Mouse (Mus musculus) neural tube, embryonic 12.5 days (tissue): ENCODE data around the gene Gimap7. TPM values are rescaled to one million over a fixed set of nuclear protein-coding genes. Genes with fewer than 3 reads are reported as not detected.

Experiments used
- ATAC-seq: fragments of 200-750 bp; cut with Nextera tagmentation; 2 replicates; pipeline ENCODE4 v1.8.0; 2017; ENCODE audit warnings: low read depth, mild to moderate bottlenecking, moderate TSS enrichment, moderate library complexity; ENCODE audit not compliant: low FRiP score
- H3K27ac ChIP-seq: fragments of 300-500 bp; sonication (generic); 2 replicates; pipeline ENCODE4 v1.5.1; 2016
- H3K27me3 ChIP-seq: fragments of 300-500 bp; sonication (generic); replicated peaks from 2 replicates; pipeline ENCODE4 v1.6.1; 2016; ENCODE audit warnings: mild to moderate bottlenecking
- H3K36me3 ChIP-seq: fragments of 300-500 bp; sonication (generic); 2 replicates; pipeline ENCODE4 v1.6.1; 2016; ENCODE audit warnings: mild to moderate bottlenecking
- H3K4me1 ChIP-seq: fragments of 300-500 bp; sonication (generic); 2 replicates; pipeline ENCODE4 v1.6.1; 2016
- H3K4me2 ChIP-seq: fragments of 300-500 bp; sonication (generic); replicated peaks from 2 replicates; pipeline ENCODE4 v1.6.1; 2016; ENCODE audit warnings: mild to moderate bottlenecking
- H3K4me3 ChIP-seq: fragments of 300-500 bp; sonication (generic); 2 replicates; pipeline ENCODE4 v1.5.1; 2016
- H3K9ac ChIP-seq: fragments of 300-500 bp; sonication (generic); 2 replicates; pipeline ENCODE4 v1.6.1; 2016; ENCODE audit warnings: mild to moderate bottlenecking
- H3K9me3 ChIP-seq: fragments of 300-500 bp; sonication (generic); 2 replicates; pipeline ENCODE4 v1.6.1; 2016; ENCODE audit warnings: mild to moderate bottlenecking
- WGBS: fragments of 180-500 bp; shearing (Covaris S2); methylation state at CpG from one replicate; pipeline ENCODE4 v1.1.7; 2016; 5-methylcytosine and 5-hydroxymethylcytosine counted together
- polyA plus RNA-seq: library from polyadenylated mRNA; unstranded; fragments of >200 nt; fragmentation: Nextera tagmentation; extraction: Ambion mirVana; gene quantifications from 2 replicates; pipeline ENCODE4 v1.2.1, GENCODE M21; 2016

The Gimap7 gene
- polyA plus RNA-seq, 1 experiment from 2014 or later = not detected

GRCm38 (mm10) chr6:48733660-48734059 lies 15.2 kb downstream of the Gimap7 start:
- Histone ChIP-seq H3K4me2 (no peak overlapping the region), H3K9me3 (no peaks in the 10 kb centered on the region), H3K4me1 (no peaks in the 10 kb centered on the region), H3K27me3 (no peaks in the 10 kb centered on the region), H3K27ac (no peak overlapping the region), H3K9ac (no peak overlapping the region), H3K4me3 (no peak overlapping the region), H3K36me3 (no peaks in the 10 kb centered on the region)
- no peak for ATAC-seq
- WGBS = 85% methylated on average over 1 of the region's 1 CpGs

- ATAC-seq = no peak
- H3K4me1 ChIP-seq = 0 out of 2 replicates have a peak, but pooled peaks cover 4% of the 10 kb centered on the region
- 78% methylated on average over 2 of the region's 2 CpGs for WGBS
- no peak overlapping the region for H3K27ac ChIP-seq
- no peak overlapping the region for H3K4me3 ChIP-seq
- H3K9ac ChIP-seq = no peak overlapping the region
- H3K9me3 ChIP-seq = no peaks in the 10 kb centered on the region
- no peaks in the 10 kb centered on the region for H3K36me3 ChIP-seq
- H3K27me3 ChIP-seq = peaks cover 13% of the 10 kb centered on the region
- no peak overlapping the region for H3K4me2 ChIP-seq
Observed at GRCm38 (mm10) chr6:48737053-48737452, 18.6 kb downstream of the Gimap7 start.

DNA sequence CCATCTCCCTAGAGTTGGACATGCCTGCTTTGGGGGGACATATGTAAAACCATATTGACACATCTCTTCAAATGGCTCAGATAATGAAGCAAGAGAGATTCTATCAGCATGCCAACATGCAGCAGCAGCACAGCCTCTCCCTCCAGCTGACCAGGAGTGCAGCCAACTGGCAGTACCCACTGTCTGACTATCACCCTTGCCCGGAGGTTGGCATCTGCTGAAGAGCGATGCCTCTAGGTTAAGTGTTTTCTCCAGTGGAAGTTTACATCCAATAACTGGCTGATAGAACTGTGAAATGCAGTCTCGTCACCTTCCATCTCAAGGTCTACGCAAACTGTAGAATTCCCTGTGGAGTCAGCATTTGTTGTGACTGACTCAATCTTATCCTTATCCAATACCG lies 19.3 kb downstream of the Gimap7 start:
- 91% methylated on average over 5 of the region's 5 CpGs for WGBS

GRCm38 (mm10) chr6:48738961-48739779 lies 20.7 kb downstream of the Gimap7 start, which contains the start of gene Gimap1:
Gene Gimap1, plus strand, starts transcription at chr6:48739054.
- H3K36me3 ChIP-seq = no peaks in the 10 kb centered on the region
- no peaks in the 10 kb centered on the region for H3K9me3 ChIP-seq
- peaks cover 30% of the 10 kb centered on the region for H3K27me3 ChIP-seq
- no peak within 1 kb of the TSS for H3K9ac ChIP-seq
- WGBS = 80% methylated on average over 15 of the region's 15 CpGs
- no peak within 1 kb of the TSS for H3K4me3 ChIP-seq
- no peak for ATAC-seq
- H3K4me2 ChIP-seq = no peak within 1 kb of the TSS
- H3K27ac ChIP-seq = no peak within 1 kb of the TSS
- peaks cover 14% of the 10 kb centered on the region for H3K4me1 ChIP-seq

More for the DNA sequence above, 19.3 kb downstream of the Gimap7 start:
- Histone ChIP-seq H3K9me3 (no peaks in the 10 kb centered on the region), H3K4me2 (no peak overlapping the region), H3K9ac (no peak overlapping the region), H3K27me3 (peaks cover 20% of the 10 kb centered on the region), H3K4me3 (no peak overlapping the region), H3K27ac (no peak overlapping the region), H3K36me3 (no peaks in the 10 kb centered on the region), H3K4me1 (peaks cover 10% of the 10 kb centered on the region)
- no peak for ATAC-seq

GRCm38 (mm10) chr6:48739780-48740055 lies 21.3 kb downstream of the Gimap7 start:
- Histone ChIP-seq H3K4me2 (no peak overlapping the region), H3K27me3 (peaks cover 30% of the 10 kb centered on the region), H3K4me3 (no peak overlapping the region), H3K9me3 (no peaks in the 10 kb centered on the region), H3K36me3 (no peaks in the 10 kb centered on the region), H3K27ac (no peak overlapping the region), H3K4me1 (peaks cover 14% of the 10 kb centered on the region), H3K9ac (no peak overlapping the region)
- ATAC-seq = no peak
- WGBS = 87% methylated on average over 3 of the region's 3 CpGs

DNA sequence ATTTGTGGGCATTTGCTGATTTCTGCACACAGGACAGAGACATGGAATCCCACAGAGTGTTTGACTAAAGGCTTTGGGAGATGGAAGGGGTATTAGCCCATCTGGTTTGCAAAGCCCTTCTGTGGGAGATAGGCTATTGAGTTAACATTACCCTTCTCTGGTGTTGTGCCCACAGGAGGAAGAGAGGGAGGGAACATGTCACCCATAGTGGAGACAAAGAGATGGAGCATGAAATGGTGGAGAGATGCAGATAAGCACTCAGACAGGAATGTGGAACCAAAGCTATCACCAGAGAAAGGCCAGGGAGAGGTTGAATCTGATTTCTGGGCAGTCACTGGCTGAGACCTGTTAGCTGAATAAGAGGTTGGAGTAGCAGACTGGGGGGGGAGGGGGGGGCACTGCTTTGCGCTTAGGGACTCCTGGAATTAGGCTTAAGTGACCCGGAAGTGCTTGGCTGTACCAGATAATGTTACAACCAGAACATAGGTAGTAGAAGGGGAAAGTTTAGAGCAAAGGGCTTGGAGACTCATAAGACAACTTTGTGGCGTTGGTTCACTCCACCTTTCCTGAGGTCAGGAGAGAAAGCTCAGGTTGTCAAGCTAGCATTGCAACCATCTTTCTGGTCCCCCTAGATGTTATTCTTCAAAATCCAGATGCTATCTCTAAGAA lies 22.2 kb downstream of the Gimap7 start:
- H3K27me3 ChIP-seq = peaks cover 30% of the 10 kb centered on the region
- H3K4me1 ChIP-seq = peaks cover 14% of the 10 kb centered on the region
- WGBS = 87% methylated on average over 3 of the region's 3 CpGs
- H3K9ac ChIP-seq = no peak overlapping the region
- no peaks in the 10 kb centered on the region for H3K9me3 ChIP-seq
- no peak overlapping the region for H3K4me2 ChIP-seq
- no peak overlapping the region for H3K27ac ChIP-seq
- H3K4me3 ChIP-seq = no peak overlapping the region
- no peaks in the 10 kb centered on the region for H3K36me3 ChIP-seq
- ATAC-seq = no peak

DNA sequence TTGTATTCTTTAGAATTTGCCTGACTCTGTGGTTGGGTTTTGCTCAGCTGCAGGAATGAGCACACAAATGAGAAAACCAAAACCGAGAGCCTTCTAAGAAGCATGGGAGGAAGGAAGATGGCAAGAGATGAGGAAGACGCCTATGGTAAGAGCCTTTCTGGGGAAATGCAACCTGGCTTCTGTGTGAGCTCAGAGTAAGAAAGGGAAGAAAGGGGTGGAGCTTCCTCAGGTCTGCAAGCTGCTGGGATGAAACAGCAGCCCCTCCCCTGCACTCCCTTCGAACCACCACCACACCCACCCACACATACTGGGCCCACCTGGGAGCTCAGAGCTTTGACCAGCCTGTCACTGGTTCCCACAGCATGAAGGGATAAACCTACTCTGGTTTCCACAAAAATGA lies 22.9 kb downstream of the Gimap7 start:
- no peak overlapping the region for H3K4me3 ChIP-seq
- WGBS = 36% methylated on average over 3 of the region's 3 CpGs
- H3K4me2 ChIP-seq = no peak overlapping the region
- no peak overlapping the region for H3K9ac ChIP-seq
- H3K9me3 ChIP-seq = no peaks in the 10 kb centered on the region
- peaks cover 14% of the 10 kb centered on the region for H3K4me1 ChIP-seq
- ATAC-seq = no peak
- no peak overlapping the region for H3K27ac ChIP-seq
- H3K36me3 ChIP-seq = no peaks in the 10 kb centered on the region
- H3K27me3 ChIP-seq = peaks cover 30% of the 10 kb centered on the region

GRCm38 (mm10) chr6:48741711-48742206 lies 23.3 kb downstream of the Gimap7 start:
- Histone ChIP-seq H3K4me2 (peak overlapping the region; percentile 80; the same call in 1 of the 2 replicates), H3K27ac (no peak overlapping the region), H3K36me3 (no peaks in the 10 kb centered on the region), H3K4me1 (peaks cover 14% of the 10 kb centered on the region), H3K9me3 (no peaks in the 10 kb centered on the region), H3K27me3 (peaks cover 30% of the 10 kb centered on the region), H3K9ac (no peak overlapping the region), H3K4me3 (no peak overlapping the region)
- ATAC-seq = 0 out of 2 replicates have a peak, but pooled peaks have one; percentile 25
- WGBS = 21% methylated on average over 9 of the region's 9 CpGs

GRCm38 (mm10) chr6:48742422-48743351 lies 24.3 kb downstream of the Gimap7 start:
- H3K9ac ChIP-seq = peak overlapping the region; percentile 49
- peak; percentile 33; the same call in 1 of the 2 replicates for ATAC-seq
- H3K4me3 ChIP-seq = peak overlapping the region; percentile 37
- H3K9me3 ChIP-seq = no peaks in the 10 kb centered on the region
- no peaks in the 10 kb centered on the region for H3K36me3 ChIP-seq
- peaks cover 14% of the 10 kb centered on the region for H3K4me1 ChIP-seq
- WGBS = 2% methylated on average over 52 of the region's 52 CpGs
- H3K4me2 ChIP-seq = peak overlapping the region; percentile 80
- peaks cover 30% of the 10 kb centered on the region for H3K27me3 ChIP-seq
- H3K27ac ChIP-seq = no peak overlapping the region

GRCm38 (mm10) chr6:48745490-48745889 lies 27.1 kb downstream of the Gimap7 start:
- no peak overlapping the region for H3K9ac ChIP-seq
- H3K4me2 ChIP-seq = no peak overlapping the region
- H3K4me3 ChIP-seq = no peak overlapping the region
- 69% methylated on average over 2 of the region's 2 CpGs for WGBS
- peaks cover 27% of the 10 kb centered on the region for H3K27me3 ChIP-seq
- no peaks in the 10 kb centered on the region for H3K9me3 ChIP-seq
- H3K4me1 ChIP-seq = peaks cover 14% of the 10 kb centered on the region
- H3K36me3 ChIP-seq = no peaks in the 10 kb centered on the region
- no peak overlapping the region for H3K27ac ChIP-seq
- no peak for ATAC-seq

- no peak for ATAC-seq
- H3K9ac ChIP-seq = no peak within 1 kb of the TSS
- H3K9me3 ChIP-seq = no peaks in the 10 kb centered on the region
- peaks cover 14% of the 10 kb centered on the region for H3K4me1 ChIP-seq
- H3K4me3 ChIP-seq = no peak within 1 kb of the TSS
- H3K27ac ChIP-seq = no peak within 1 kb of the TSS
- H3K27me3 ChIP-seq = peaks cover 25% of the 10 kb centered on the region
- no peak within 1 kb of the TSS; the same call in 1 of the 2 replicates for H3K4me2 ChIP-seq
- no peaks in the 10 kb centered on the region for H3K36me3 ChIP-seq
- 53% methylated on average over 16 of the region's 16 CpGs for WGBS
Observed at GRCm38 (mm10) chr6:48745959-48746889, 27.8 kb downstream of the Gimap7 start, which contains the start of gene Gimap5. Gene Gimap5, plus strand, starts transcription at chr6:48746197.
